Comparison of ENCODE assay signal across 16 mouse cellular contexts in genomic region chr2:166732860-166733259, GRCm38 (mm10).
"Had no signal": no experiment of that assay in that cellular context is flagged by ENCODE, and none has a peak within 500 bp of the region (broad histone marks: within the 10 kb centered on the region; RNA-seq: fewer than 3 reads in every experiment).

No protein-coding gene starts in this region.

- H3K4me3 ChIP-seq: limb, embryonic 12.5 days; liver, embryonic 13.5 days; lung, embryonic 15.5 days; neural tube, embryonic 13.5 days had no signal

- DNase-seq: kidney, adult 9 months; kidney, postnatal 36 days; layer of hippocampus, adult 9-11 months; liver; liver, embryonic 13.5 days; liver, postnatal 0 days; lung, postnatal 14 days; midbrain, embryonic 14.5 days; right cerebral cortex, postnatal 25 days; thymus, postnatal 4 days had no signal

- H3K9ac ChIP-seq: limb, embryonic 12.5 days; liver, embryonic 13.5 days; liver, postnatal 0 days; lung, embryonic 15.5 days; neural tube, embryonic 13.5 days had no signal

- ATAC-seq: intestine, postnatal 0 days; liver, postnatal 0 days had no signal

- H3K36me3 ChIP-seq: limb, embryonic 12.5 days; liver, embryonic 13.5 days; lung, embryonic 15.5 days; neural tube, embryonic 13.5 days had no signal

- H3K9me3 ChIP-seq: limb, embryonic 12.5 days; liver, embryonic 13.5 days; lung, embryonic 15.5 days; neural tube, embryonic 13.5 days had no signal

- H3K27ac ChIP-seq: kidney, postnatal 0 days; limb, embryonic 12.5 days; liver, embryonic 13.5 days; lung, embryonic 15.5 days; neural tube, embryonic 13.5 days; stomach, postnatal 0 days had no signal

- H3K27me3 ChIP-seq: limb, embryonic 12.5 days; liver, embryonic 13.5 days; lung, embryonic 15.5 days; neural tube, embryonic 13.5 days had no signal

- H3K4me2 ChIP-seq: limb, embryonic 12.5 days; liver, embryonic 13.5 days; lung, embryonic 15.5 days; neural tube, embryonic 13.5 days had no signal
